25 mouse cellular contexts compared by ENCODE assay signal in the genomic region with DNA sequence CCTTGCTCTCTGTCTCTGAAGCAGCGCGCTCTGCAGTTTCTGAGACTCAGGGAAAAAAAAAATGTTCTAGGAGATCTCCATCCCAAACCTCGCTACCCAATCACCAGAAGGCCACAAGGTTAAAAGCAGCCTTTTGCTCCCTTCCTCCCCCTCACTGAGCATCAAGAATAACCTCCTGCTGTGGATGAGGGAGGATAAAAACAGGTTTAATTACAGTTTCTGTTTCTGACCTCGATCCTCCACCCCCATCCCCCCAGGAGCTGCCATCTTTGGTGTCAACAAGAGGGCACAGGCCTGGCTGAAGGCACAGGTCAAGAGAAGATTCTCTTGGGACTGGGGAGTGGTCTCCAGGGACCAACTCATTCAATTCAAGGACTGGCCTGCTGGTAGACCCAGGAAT.
DNase-seq lines count a peak whose midpoint lies in the region; ATAC-seq and TF ChIP-seq lines count a peak whose summit lies in the region.
"Had no signal": no experiment of that assay in that cellular context is flagged by ENCODE, and none has a peak within 500 bp of the region (broad histone marks: within the 10 kb centered on the region; RNA-seq: fewer than 3 reads in every experiment).

No protein-coding gene starts in this region.

- intact Hi-C loops in left cerebral cortex, postnatal 10 days (cut with DNase I): no loop called here

- DNase-seq in kidney, postnatal 0 days (ENCODE audit: low spot score): peak; percentile 51
- no peak for DNase-seq in kidney, adult 11 months
- DNase-seq in A20 (ENCODE audit: low read depth, low spot score) (peak; percentile 65), ZHBTc4 (ENCODE audit: low read depth, low spot score) (peak; percentile 12)
- DNase-seq in limb, embryonic 10.5 days (ENCODE audit: low spot score): no peak
- no peak for DNase-seq in left cerebral cortex, postnatal 10 days (ENCODE audit: extremely low spot score in 1 of 2, low spot score in 2 of 2)
- DNase-seq: adrenal gland, adult 2 months; adrenal gland, postnatal 10 days; adrenal gland, postnatal 25 days; cerebellum, adult 11 months; cerebellum, adult 18-20 months; cerebellum, adult 8-10 months; cerebellum, adult 9-11 months; cerebellum, postnatal 14 days; cerebellum, postnatal 36 days; embryo, embryonic 11 days had no signal

- no peak for TF ChIP-seq CTCF in kidney, postnatal 0 days (IDR thresholded peaks at IDR 0.05; ENCODE audit: low read depth)

- no peaks in the 10 kb centered on the region for H3K36me3 ChIP-seq in kidney, postnatal 0 days (ENCODE audit: insufficient read depth, low read length)
- no peaks in the 10 kb centered on the region for H3K36me3 ChIP-seq in limb, embryonic 10.5 days
- H3K36me3 ChIP-seq: embryonic facial prominence, embryonic 13.5 days; embryonic facial prominence, embryonic 15.5 days; forebrain, embryonic 10.5 days; forebrain, embryonic 12.5 days; G1E had no signal

- ATAC-seq in kidney, postnatal 0 days (replicated peaks; ENCODE audit: low FRiP score, low read depth): no peak
- ATAC-seq: forebrain, embryonic 14.5 days; forebrain, embryonic 16.5 days; Patski had no signal

- H3K27me3 ChIP-seq in kidney, postnatal 0 days (ENCODE audit: insufficient read depth, low read length): no peaks in the 10 kb centered on the region
- 0 out of 2 replicates have a peak, but pooled peaks cover 6% of the 10 kb centered on the region for H3K27me3 ChIP-seq in limb, embryonic 10.5 days (ENCODE audit: low read depth, poor library complexity, severe bottlenecking)
- H3K27me3 ChIP-seq: embryonic facial prominence, embryonic 13.5 days; embryonic facial prominence, embryonic 15.5 days; Patski had no signal

- peaks cover 24% of the 10 kb centered on the region for H3K4me1 ChIP-seq in kidney, postnatal 0 days (replicated peaks; ENCODE audit: insufficient read depth, low read length)
- peaks cover 38% of the 10 kb centered on the region for H3K4me1 ChIP-seq in limb, embryonic 10.5 days

- H3K4me3 ChIP-seq in kidney, postnatal 0 days (replicated peaks; ENCODE audit: low read depth, low read length): no peak overlapping the region
- H3K4me3 ChIP-seq in limb, embryonic 10.5 days: no peak overlapping the region
- H3K4me3 ChIP-seq: embryonic facial prominence, embryonic 13.5 days; embryonic facial prominence, embryonic 15.5 days; erythroblast, embryonic 14.5 days; forebrain, embryonic 10.5 days; forebrain, embryonic 12.5 days had no signal

- H3K27ac ChIP-seq in kidney, postnatal 0 days: no peak overlapping the region
- no peak overlapping the region; the same call in 1 of the 2 replicates for H3K27ac ChIP-seq in limb, embryonic 10.5 days
- H3K27ac ChIP-seq: embryonic facial prominence, embryonic 13.5 days; forebrain, embryonic 10.5 days; forebrain, embryonic 12.5 days had no signal

- H3K9ac ChIP-seq in kidney, postnatal 0 days (ENCODE audit: low read depth, low read length): no peak overlapping the region
- H3K9ac ChIP-seq: embryonic facial prominence, embryonic 13.5 days; embryonic facial prominence, embryonic 15.5 days; forebrain, embryonic 12.5 days had no signal

- no peak overlapping the region for H3K4me2 ChIP-seq in kidney, postnatal 0 days (ENCODE audit: low read length)
- H3K4me2 ChIP-seq: embryonic facial prominence, embryonic 13.5 days; embryonic facial prominence, embryonic 15.5 days; forebrain, embryonic 12.5 days had no signal

- WGBS in kidney, postnatal 0 days: 40% methylated on average over 4 of the region's 4 CpGs
- 30% methylated on average over 4 of the region's 4 CpGs for WGBS in limb, embryonic 10.5 days

- no peaks in the 10 kb centered on the region for H3K9me3 ChIP-seq in kidney, postnatal 0 days (replicated peaks; ENCODE audit: low read length)
- H3K9me3 ChIP-seq in limb, embryonic 10.5 days (replicated peaks): no peaks in the 10 kb centered on the region
- H3K9me3 ChIP-seq: embryonic facial prominence, embryonic 13.5 days; embryonic facial prominence, embryonic 15.5 days; forebrain, embryonic 12.5 days; G1E had no signal

Comparison
In these comparisons a context has a peak if more than half of its experiments do, and no peak if none do; other contexts are left out.
1. DNase-seq: peak in kidney, postnatal 0 days (single experiment), A20 (single experiment) and ZHBTc4 (single experiment); none in kidney, adult 11 months (single experiment), limb, embryonic 10.5 days (single experiment) and left cerebral cortex, postnatal 10 days (0 of 2).